10 mouse cellular contexts compared by ENCODE assay signal in the genomic region with DNA sequence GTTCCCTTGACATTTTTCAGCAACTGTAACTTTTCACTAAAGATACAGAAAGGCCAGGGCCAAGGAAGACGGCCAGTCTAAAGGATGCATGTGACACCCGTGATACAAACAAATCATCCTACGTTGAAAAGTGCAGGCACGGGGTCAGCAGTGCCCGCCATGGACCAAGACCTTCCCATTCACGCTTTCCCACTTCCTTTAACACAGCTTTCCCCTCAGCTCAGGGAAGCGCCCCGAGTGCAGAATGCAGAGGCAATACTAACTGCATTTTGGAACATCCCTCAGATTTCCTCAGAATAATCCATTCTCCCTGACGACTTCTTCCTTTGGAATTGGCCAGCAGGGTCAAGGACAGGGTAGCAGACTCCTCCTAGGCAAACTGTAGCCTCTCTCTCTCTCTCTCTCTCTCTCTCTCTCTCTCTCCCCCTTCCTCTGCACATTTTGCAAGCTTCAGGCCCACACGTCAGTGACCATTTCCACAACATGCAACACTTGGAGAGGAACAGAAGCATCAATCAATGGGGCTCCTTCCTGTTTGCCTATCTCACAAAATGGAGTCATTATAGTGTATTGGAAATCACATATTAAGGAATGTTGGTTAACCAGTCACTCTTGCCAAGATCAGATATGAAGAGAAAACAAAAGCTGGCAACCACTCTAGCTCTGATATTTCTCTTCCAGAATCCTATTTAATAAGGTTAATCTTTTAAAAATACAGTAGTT. TPM values are rescaled to one million over a fixed set of nuclear protein-coding genes. Genes with fewer than 3 reads are reported as not detected.
A peak's percentile ranks its signal among the peaks of the same experiment; 100 is the strongest.
DNase-seq lines count a peak whose midpoint lies in the region; ATAC-seq and TF ChIP-seq lines count a peak whose summit lies in the region.
"Had no signal": no experiment of that assay in that cellular context is flagged by ENCODE, and none has a peak within 500 bp of the region (broad histone marks: within the 10 kb centered on the region; RNA-seq: fewer than 3 reads in every experiment).

No protein-coding gene starts in this region.

- H3K4me3 ChIP-seq in hindbrain, embryonic 13.5 days: no peak overlapping the region
- no peak overlapping the region for H3K4me3 ChIP-seq in hindbrain, embryonic 11.5 days (ENCODE audit: low read depth, low read length)
- H3K4me3 ChIP-seq in embryonic fibroblast, embryonic 13.5 days (ENCODE audit: insufficient read depth, low read length): no peak overlapping the region
- peak overlapping the region; percentile 15; the same call in 1 of the 2 replicates for H3K4me3 ChIP-seq in lung, embryonic 16.5 days (ENCODE audit: low read length)
- H3K4me3 ChIP-seq: embryonic facial prominence, embryonic 12.5 days had no signal

- H3K27ac ChIP-seq in hindbrain, embryonic 13.5 days: no peak overlapping the region
- no peak overlapping the region for H3K27ac ChIP-seq in hindbrain, embryonic 11.5 days (ENCODE audit: low read depth, low read length)
- H3K27ac ChIP-seq in embryonic fibroblast, embryonic 13.5 days (ENCODE audit: insufficient read depth, low read length): peak overlapping the region; percentile 62
- peak overlapping the region; percentile 77 for H3K27ac ChIP-seq in lung, embryonic 16.5 days (ENCODE audit: low read length)
- H3K27ac ChIP-seq: embryonic facial prominence, embryonic 12.5 days had no signal

- no peaks in the 10 kb centered on the region for H3K27me3 ChIP-seq in hindbrain, embryonic 13.5 days
- no peaks in the 10 kb centered on the region for H3K27me3 ChIP-seq in hindbrain, embryonic 11.5 days (ENCODE audit: control insufficient read depth, insufficient read depth, low read length)
- H3K27me3 ChIP-seq in lung, embryonic 16.5 days (ENCODE audit: control insufficient read depth, insufficient read depth, low read depth, low read length): no peaks in the 10 kb centered on the region
- H3K27me3 ChIP-seq: embryonic facial prominence, embryonic 12.5 days had no signal

- ATAC-seq in hindbrain, embryonic 13.5 days (ENCODE audit: low FRiP score): no peak
- no peak for ATAC-seq in hindbrain, embryonic 11.5 days (ENCODE audit: low FRiP score)
- ATAC-seq in lung, embryonic 16.5 days (ENCODE audit: low read depth): peak; percentile 1; the same call in 1 of the 2 replicates

- H3K9ac ChIP-seq in hindbrain, embryonic 13.5 days: no peak overlapping the region; the same call in 1 of the 2 replicates
- no peak overlapping the region for H3K9ac ChIP-seq in hindbrain, embryonic 11.5 days (ENCODE audit: low read depth, low read length)
- peak overlapping the region; percentile 44 for H3K9ac ChIP-seq in lung, embryonic 16.5 days (ENCODE audit: low read length)
- H3K9ac ChIP-seq: embryonic facial prominence, embryonic 12.5 days had no signal

- no peaks in the 10 kb centered on the region for H3K36me3 ChIP-seq in hindbrain, embryonic 13.5 days
- no peaks in the 10 kb centered on the region for H3K36me3 ChIP-seq in hindbrain, embryonic 11.5 days (ENCODE audit: control insufficient read depth, insufficient read depth, low read length)
- no peaks in the 10 kb centered on the region for H3K36me3 ChIP-seq in lung, embryonic 16.5 days (ENCODE audit: control insufficient read depth, insufficient read depth, low read length)
- H3K36me3 ChIP-seq: embryonic facial prominence, embryonic 12.5 days had no signal

- TF ChIP-seq POLR2A in embryonic fibroblast, embryonic 13.5 days (IDR thresholded peaks at IDR 0.05; ENCODE audit: low read depth, low read length): no peak

- DNase-seq in hindbrain, embryonic 11.5 days (ENCODE audit: low spot score): no peak
- peak; percentile 35 for DNase-seq in adipocyte (ENCODE audit: low spot score)
- DNase-seq in layer of hippocampus, adult 9-10 months (ENCODE audit: low spot score): no peak
- no peak for DNase-seq in thymus, postnatal 0 days (ENCODE audit: low spot score)
- no peak for DNase-seq in spleen, adult 18-20 months
- DNase-seq: layer of hippocampus, adult 9-11 months had no signal

- no peak for TF ChIP-seq CTCF in embryonic fibroblast, embryonic 13.5 days (IDR thresholded peaks at IDR 0.05; ENCODE audit: borderline replicate concordance, insufficient read depth, low read length)

- H3K9me3 ChIP-seq in hindbrain, embryonic 13.5 days: no peaks in the 10 kb centered on the region
- no peaks in the 10 kb centered on the region for H3K9me3 ChIP-seq in hindbrain, embryonic 11.5 days (ENCODE audit: control insufficient read depth, low read length)
- no peaks in the 10 kb centered on the region for H3K9me3 ChIP-seq in lung, embryonic 16.5 days (ENCODE audit: control insufficient read depth, low read length)
- H3K9me3 ChIP-seq: embryonic facial prominence, embryonic 12.5 days had no signal

- peaks cover 64% of the 10 kb centered on the region for H3K4me1 ChIP-seq in hindbrain, embryonic 13.5 days (replicated peaks)
- no peaks in the 10 kb centered on the region; the same call in 1 of the 2 replicates for H3K4me1 ChIP-seq in hindbrain, embryonic 11.5 days (replicated peaks; ENCODE audit: control insufficient read depth, insufficient read depth, low read length)
- H3K4me1 ChIP-seq in embryonic fibroblast, embryonic 13.5 days (ENCODE audit: control insufficient read depth, insufficient read depth, low read length): peaks cover 8% of the 10 kb centered on the region
- peaks cover 54% of the 10 kb centered on the region for H3K4me1 ChIP-seq in lung, embryonic 16.5 days (replicated peaks; ENCODE audit: control insufficient read depth, insufficient read depth, low read length)

- H3K4me2 ChIP-seq in hindbrain, embryonic 13.5 days: peak overlapping the region; percentile 16; the same call in 1 of the 2 replicates
- H3K4me2 ChIP-seq in hindbrain, embryonic 11.5 days (replicated peaks; ENCODE audit: low read depth, low read length): no peak overlapping the region
- peak overlapping the region; percentile 46 for H3K4me2 ChIP-seq in lung, embryonic 16.5 days (ENCODE audit: low read depth, low read length)
- H3K4me2 ChIP-seq: embryonic facial prominence, embryonic 12.5 days had no signal

- WGBS in hindbrain, embryonic 13.5 days: 54% methylated on average over 10 of the region's 10 CpGs
- 62% methylated on average over 10 of the region's 10 CpGs for WGBS in hindbrain, embryonic 11.5 days
- WGBS in lung, embryonic 16.5 days: 27% methylated on average over 10 of the region's 10 CpGs

RNA-seq across cellular contexts. Expression of gene Map3k1, which starts 3.7 kb away (rescaled TPM):
- 12.0 and 13.2 TPM in 2 replicates for polyA plus RNA-seq in hindbrain, embryonic 13.5 days (2015; fragmentation: Nextera tagmentation; extraction: Ambion mirVana)
- polyA plus RNA-seq in hindbrain, embryonic 11.5 days (2014; fragmentation: Nextera tagmentation; extraction: Ambion mirVana): 13.0 and 16.0 TPM in 2 replicates
- polyA plus RNA-seq in embryonic fibroblast, embryonic 13.5 days (2011; ENCODE audit: insufficient read length, low read depth, missing spikeins): 4.9 and 7.0 TPM in 2 replicates
- polyA plus RNA-seq in lung, embryonic 16.5 days (2015; fragmentation: Nextera tagmentation; extraction: Ambion mirVana): 25.8 and 28.3 TPM in 2 replicates
- polyA plus RNA-seq in thymus, postnatal 0 days (2015; fragmentation: Nextera tagmentation; extraction: Ambion mirVana): 35.8 and 42.7 TPM in 2 replicates

Comparison
In these comparisons a context has a peak if more than half of its experiments do, and no peak if none do; other contexts are left out.
1. H3K27ac ChIP-seq: peak in embryonic fibroblast, embryonic 13.5 days (single experiment) and lung, embryonic 16.5 days (single experiment); none in hindbrain, embryonic 13.5 days (single experiment) and hindbrain, embryonic 11.5 days (single experiment).